Mouse (Mus musculus) megakaryocyte, embryonic 14.5 days (primary cell): Measurements from ENCODE around the gene Palb2. TPM values are rescaled to one million over a fixed set of nuclear protein-coding genes. Genes with fewer than 3 reads are reported as not detected.
A peak's percentile ranks its signal among the peaks of the same experiment; 100 is the strongest.
"Not testable (repeated sequence)": the region's sequence is repeated elsewhere in the genome, so short reads cannot be mapped to it uniquely, and the experiment has no call there.

ENCODE experiments used
- H3K27me3 ChIP-seq: replicated peaks from 2 replicates; pipeline ENCODE3; 2012; ENCODE audit warnings: inconsistent platforms
- H3K36me3 ChIP-seq: replicated peaks from 2 replicates; pipeline ENCODE3; 2012; ENCODE audit warnings: low read length, inconsistent platforms, mixed read lengths
- H3K4me1 ChIP-seq: 2 replicates; pipeline ENCODE4 v1.6.1; 2012; ENCODE audit warnings: inconsistent platforms
- H3K4me3 ChIP-seq: replicated peaks from 2 replicates; pipeline ENCODE3; 2012; ENCODE audit warnings: moderate library complexity, mild to moderate bottlenecking, inconsistent platforms
- H3K9me3 ChIP-seq: 2 replicates; pipeline ENCODE4 v1.6.1; 2012; ENCODE audit warnings: inconsistent platforms
- FLI1 ChIP-seq: IDR thresholded peaks from 2 replicates; pipeline ENCODE4 v1.6.1; 2012; ENCODE audit warnings: low read length, inconsistent platforms, mixed read lengths
- GATA1 ChIP-seq: IDR thresholded peaks from 3 replicates; pipeline ENCODE4 v1.6.1; 2012; ENCODE audit warnings: mixed read lengths, low read length, inconsistent platforms, borderline replicate concordance
- polyA plus RNA-seq: library from polyadenylated mRNA; stranded (reverse); fragments of >175 nt; gene quantifications from 2 replicates; pipeline ENCODE4 v1.2.3, GENCODE M21; 2012; ENCODE audit warnings: low replicate concordance; ENCODE audit not compliant: insufficient read depth

Gene Palb2
- polyA plus RNA-seq, 1 experiment: 0.50 TPM

- Histone ChIP-seq H3K36me3 (peaks cover 27% of the 10 kb centered on the region), H3K4me1 (peaks cover 42% of the 10 kb centered on the region), H3K27me3 (no peaks in the 10 kb centered on the region), H3K9me3 (no peaks in the 10 kb centered on the region), H3K4me3 (peak within 1 kb of the TSS; percentile 95)
- TF ChIP-seq FLI1: no peak
- no peak for TF ChIP-seq GATA1
Measured at GRCm38 (mm10) chr7:122101747-122102244, 31.0 kb downstream of the Palb2 start, which contains the start of gene Ndufab1. Ndufab1 (minus strand) TSS chr7:122101886.

DNA sequence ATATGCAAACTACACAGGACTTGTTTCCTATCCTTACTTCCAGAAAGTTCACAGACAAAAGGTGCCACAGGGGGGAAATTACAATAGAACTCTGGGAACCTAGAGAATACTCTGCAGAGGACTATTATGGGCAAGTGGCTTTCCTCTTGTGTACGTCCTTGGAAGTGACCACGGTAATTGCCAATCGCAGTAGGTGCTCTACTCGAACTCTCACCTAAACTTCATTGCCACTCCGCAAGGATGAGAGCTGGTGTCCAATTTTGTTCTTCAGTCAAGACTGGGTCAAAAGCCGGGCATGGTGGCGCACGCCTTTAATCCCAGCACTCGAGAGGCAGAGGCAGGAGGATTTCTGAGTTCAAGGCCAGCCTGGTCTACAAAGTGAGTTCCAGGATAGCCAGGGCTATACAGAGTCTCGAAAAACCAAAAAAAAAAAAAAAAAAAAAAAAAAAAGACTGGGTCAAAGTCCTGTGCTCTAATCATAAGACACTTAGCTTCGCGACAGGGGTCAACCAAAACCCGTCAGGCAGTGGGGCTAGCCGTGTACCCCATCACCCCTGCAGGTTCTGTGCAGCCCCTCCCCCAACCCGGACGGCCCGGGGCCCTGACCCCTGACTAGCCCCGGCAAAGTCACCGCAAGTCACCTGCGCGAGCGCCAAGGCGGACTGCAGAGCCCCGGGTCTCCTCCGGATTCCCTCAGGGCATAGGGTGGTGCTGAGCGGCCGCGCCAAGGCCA is 31.6 kb downstream of the Palb2 start:
- H3K9me3 ChIP-seq, H3K27me3 ChIP-seq: not testable (repeated sequence)
- Histone ChIP-seq H3K4me3 (peak overlapping the region; percentile 95), H3K36me3 (peaks cover 28% of the 10 kb centered on the region), H3K4me1 (peaks cover 43% of the 10 kb centered on the region)

- no peaks in the 10 kb centered on the region for H3K27me3 ChIP-seq
- no peaks in the 10 kb centered on the region for H3K9me3 ChIP-seq
- H3K4me3 ChIP-seq: no peak overlapping the region
- peaks cover 48% of the 10 kb centered on the region for H3K36me3 ChIP-seq
- H3K4me1 ChIP-seq: peaks cover 54% of the 10 kb centered on the region
- TF ChIP-seq GATA1 (no peak), FLI1 (no peak)
Measured at GRCm38 (mm10) chr7:122099222-122099621, 33.6 kb downstream of the Palb2 start.

DNA sequence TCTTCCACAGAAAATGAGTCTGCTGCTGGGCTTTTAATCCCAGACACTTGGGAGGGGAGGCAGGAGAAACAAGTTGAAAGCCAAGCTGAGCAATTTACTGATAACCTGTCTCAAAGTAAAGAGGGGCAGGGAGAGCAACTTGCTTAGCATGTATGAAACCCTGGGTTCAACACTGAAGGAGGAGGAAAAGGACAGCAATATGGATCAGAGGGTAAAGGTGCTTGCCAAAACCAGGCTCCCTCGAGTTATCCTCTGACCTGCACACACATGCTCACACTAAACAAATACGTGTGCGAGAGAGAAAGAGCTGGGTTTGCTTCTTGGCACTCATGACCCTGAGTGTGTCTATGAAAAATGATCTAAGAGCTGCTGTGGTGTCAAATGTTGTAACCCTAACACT is 34.8 kb downstream of the Palb2 start:
- Histone ChIP-seq H3K4me3 (no peak overlapping the region), H3K9me3 (no peaks in the 10 kb centered on the region), H3K36me3 (peaks cover 57% of the 10 kb centered on the region), H3K4me1 (peaks cover 49% of the 10 kb centered on the region), H3K27me3 (no peaks in the 10 kb centered on the region)
- TF ChIP-seq GATA1 (no peak), FLI1 (no peak)

GRCm38 (mm10) chr7:122094564-122095330 is 38.0 kb downstream of the Palb2 start:
- H3K36me3 ChIP-seq: peaks cover 87% of the 10 kb centered on the region
- no peaks in the 10 kb centered on the region for H3K9me3 ChIP-seq
- H3K27me3 ChIP-seq: no peaks in the 10 kb centered on the region
- peaks cover 31% of the 10 kb centered on the region for H3K4me1 ChIP-seq
- no peak overlapping the region for H3K4me3 ChIP-seq
- TF ChIP-seq GATA1 (no peak), FLI1 (no peak)

DNA sequence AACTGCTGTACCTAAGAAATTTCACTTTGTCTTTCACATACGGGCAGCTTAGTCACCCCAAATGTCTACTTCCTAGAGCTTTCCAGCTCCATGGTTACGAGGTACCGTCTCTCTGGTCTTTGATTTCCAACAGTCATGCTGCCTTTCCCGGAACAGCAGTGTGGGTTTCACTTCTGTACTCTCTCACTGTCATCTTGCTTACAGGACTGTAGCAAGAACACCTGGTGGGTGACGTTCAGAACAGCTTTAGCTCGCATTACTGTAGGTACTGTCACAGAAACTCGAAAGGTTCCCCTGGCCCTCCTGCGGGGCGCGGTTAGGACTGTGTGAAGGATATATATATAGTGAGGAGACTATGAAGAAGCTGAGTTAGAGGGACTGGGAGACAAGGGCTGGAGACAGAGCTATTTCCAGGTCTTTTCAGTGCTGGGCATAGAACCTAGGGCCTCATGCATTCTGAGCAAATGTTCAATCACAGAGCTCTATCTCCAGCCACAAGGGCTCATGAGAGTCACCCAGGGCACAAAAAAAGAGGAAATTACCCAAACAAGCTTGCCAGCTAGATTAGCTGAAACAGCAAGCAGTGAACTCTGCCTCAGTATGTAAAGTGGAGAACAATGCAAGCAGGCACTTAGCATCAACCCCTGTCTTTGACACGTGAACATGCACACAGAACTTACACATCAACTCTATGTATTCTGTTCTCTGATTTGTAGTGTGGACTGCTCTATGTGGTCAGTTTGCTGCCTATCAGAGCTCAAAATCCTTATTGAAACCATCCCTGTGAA is 45.4 kb downstream of the Palb2 start:
- Histone ChIP-seq H3K4me1 (peaks cover 24% of the 10 kb centered on the region), H3K4me3 (no peak overlapping the region), H3K27me3 (no peaks in the 10 kb centered on the region), H3K36me3 (peaks cover 90% of the 10 kb centered on the region), H3K9me3 (no peaks in the 10 kb centered on the region)
- TF ChIP-seq GATA1: no peak
- TF ChIP-seq FLI1: no peak

DNA sequence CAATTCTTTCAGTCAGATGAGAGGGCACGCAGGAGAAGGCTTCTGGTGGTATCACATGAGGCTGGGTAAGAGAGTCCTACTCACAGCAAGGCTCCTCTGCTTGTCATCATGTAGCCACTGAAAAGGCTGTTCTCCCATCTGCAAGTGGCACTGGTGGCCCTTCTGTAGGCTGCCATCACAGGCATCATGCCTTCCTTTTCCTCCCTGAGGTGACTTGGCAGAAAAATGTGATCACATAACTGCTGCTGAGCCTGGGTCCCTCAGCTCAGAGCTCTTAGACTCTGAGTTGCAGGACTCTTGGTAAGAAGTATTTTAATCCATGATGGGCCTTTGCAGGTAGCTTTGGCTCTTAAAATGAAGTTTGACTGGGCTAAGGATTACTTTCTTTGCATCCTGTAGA is 51.7 kb downstream of the Palb2 start:
- Histone ChIP-seq H3K36me3 (peaks cover 91% of the 10 kb centered on the region), H3K27me3 (no peaks in the 10 kb centered on the region), H3K4me3 (peak overlapping the region; percentile 83), H3K9me3 (no peaks in the 10 kb centered on the region), H3K4me1 (peaks cover 45% of the 10 kb centered on the region)
- no peak for TF ChIP-seq GATA1
- TF ChIP-seq FLI1: no peak

DNA sequence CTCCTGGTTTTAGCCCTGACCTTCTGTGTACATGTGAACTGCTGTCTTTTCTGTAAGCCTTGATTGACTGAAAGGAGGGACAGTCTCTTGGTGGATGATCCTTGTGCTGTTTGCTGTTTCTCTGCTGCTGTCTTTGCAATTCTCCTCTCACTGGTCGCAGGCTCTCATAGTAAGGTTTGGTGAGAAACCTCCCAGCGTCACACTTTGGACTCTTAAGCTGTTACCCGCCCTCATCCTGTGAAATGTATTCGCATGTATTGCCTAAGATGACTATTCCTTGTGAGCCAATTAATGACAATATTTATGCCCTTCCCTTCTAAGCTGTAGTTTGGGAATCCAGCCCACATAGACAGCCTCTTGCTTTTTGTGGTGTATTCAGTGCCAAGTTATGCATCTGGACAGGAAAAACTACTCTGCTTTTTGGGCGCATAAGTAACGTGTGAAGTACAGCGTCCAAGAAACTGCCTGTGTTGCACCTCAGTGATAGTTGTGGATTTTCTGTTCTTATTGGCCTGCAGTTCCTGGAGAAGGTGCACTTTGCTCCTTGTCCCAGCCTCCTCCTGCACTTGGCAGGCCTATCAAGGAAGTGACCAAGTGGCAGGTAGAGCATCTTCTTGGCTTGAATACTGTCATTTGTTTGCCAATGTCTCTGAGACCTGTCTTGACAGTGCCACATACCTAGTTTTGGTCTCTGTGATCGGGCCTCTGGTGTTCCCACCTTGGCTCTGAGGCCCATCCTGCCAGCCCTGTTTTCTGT is 52.8 kb downstream of the Palb2 start:
- Histone ChIP-seq H3K36me3 (peaks cover 91% of the 10 kb centered on the region), H3K4me1 (peaks cover 44% of the 10 kb centered on the region), H3K9me3 (no peaks in the 10 kb centered on the region), H3K27me3 (no peaks in the 10 kb centered on the region), H3K4me3 (no peak overlapping the region)
- TF ChIP-seq FLI1: no peak
- TF ChIP-seq GATA1: no peak

DNA sequence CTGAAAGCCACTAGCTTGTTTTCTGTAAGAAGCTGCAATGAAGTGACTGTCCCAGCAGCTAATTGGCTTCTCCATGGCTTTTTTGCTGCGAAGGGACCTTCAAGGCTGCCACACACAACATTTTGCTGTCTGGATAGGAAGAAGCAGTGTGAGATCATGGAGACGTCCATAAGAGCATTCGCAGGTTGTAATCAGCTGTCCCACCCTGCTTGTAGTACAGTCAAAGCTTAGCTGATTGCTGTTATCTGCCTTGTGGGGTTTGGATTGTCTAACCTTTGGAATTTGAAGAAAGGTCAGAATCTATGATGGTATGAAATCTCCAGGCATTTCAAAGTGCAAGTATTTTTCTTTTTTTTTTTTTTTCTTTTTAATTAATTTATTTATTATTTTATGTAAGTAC is 58.4 kb downstream of the Palb2 start:
- TF ChIP-seq FLI1 (no peak), GATA1 (no peak)
- no peak overlapping the region for H3K4me3 ChIP-seq
- H3K27me3 ChIP-seq: no peaks in the 10 kb centered on the region
- H3K4me1 ChIP-seq: peaks cover 46% of the 10 kb centered on the region
- H3K9me3 ChIP-seq: no peaks in the 10 kb centered on the region
- peaks cover 94% of the 10 kb centered on the region for H3K36me3 ChIP-seq
